In genomic region chr16:73072047-73072446, GRCm38 (mm10) we compare ENCODE assay signal across 21 mouse cellular contexts.
DNase-seq lines count a peak whose midpoint lies in the region; ATAC-seq and TF ChIP-seq lines count a peak whose summit lies in the region.
"Had no signal": no experiment of that assay in that cellular context is flagged by ENCODE, and none has a peak within 500 bp of the region (broad histone marks: within the 10 kb centered on the region; RNA-seq: fewer than 3 reads in every experiment).

No protein-coding gene starts in this region.

- no peaks in the 10 kb centered on the region for H3K4me1 ChIP-seq in intestine, postnatal 0 days (replicated peaks; ENCODE audit: control insufficient read depth, insufficient read depth, low read length)
- no peaks in the 10 kb centered on the region for H3K4me1 ChIP-seq in intestine, embryonic 16.5 days (ENCODE audit: control insufficient read depth, insufficient read depth, low read length)
- no peaks in the 10 kb centered on the region for H3K4me1 ChIP-seq in testis, adult 2 months (ENCODE audit: control insufficient read depth, insufficient read depth, low read length)
- H3K4me1 ChIP-seq in stomach, postnatal 0 days (replicated peaks; ENCODE audit: control insufficient read depth, insufficient read depth): no peaks in the 10 kb centered on the region

- ATAC-seq in intestine, postnatal 0 days: peak; percentile 65; the same call in 1 of the 2 replicates
- ATAC-seq in intestine, embryonic 16.5 days: no peak
- peak; percentile 72 for ATAC-seq in stomach, postnatal 0 days (ENCODE audit: low FRiP score, low TSS enrichment)
- ATAC-seq: activated CD4-positive, CD25-positive, alpha-beta regulatory T cell, adult 4 months; CD4-positive, CD25-positive, alpha-beta regulatory T cell, adult 4 months; Patski had no signal

- H3K4me2 ChIP-seq in intestine, postnatal 0 days (replicated peaks; ENCODE audit: low read depth): no peak overlapping the region
- no peak overlapping the region for H3K4me2 ChIP-seq in intestine, embryonic 16.5 days (ENCODE audit: low read depth, low read length)
- H3K4me2 ChIP-seq in stomach, postnatal 0 days (replicated peaks; ENCODE audit: low read depth): no peak overlapping the region

- no peaks in the 10 kb centered on the region for H3K27me3 ChIP-seq in intestine, postnatal 0 days (replicated peaks; ENCODE audit: control insufficient read depth, insufficient read depth, low read length)
- H3K27me3 ChIP-seq in intestine, embryonic 16.5 days (replicated peaks; ENCODE audit: control insufficient read depth, insufficient read depth, low read length): no peaks in the 10 kb centered on the region
- no peaks in the 10 kb centered on the region for H3K27me3 ChIP-seq in testis, adult 2 months (ENCODE audit: control insufficient read depth, insufficient read depth, low read length)
- no peaks in the 10 kb centered on the region for H3K27me3 ChIP-seq in stomach, postnatal 0 days (ENCODE audit: control insufficient read depth, insufficient read depth, low read length)
- H3K27me3 ChIP-seq: CH12.LX, Patski had no signal

- TF ChIP-seq CTCF in intestine, postnatal 0 days (IDR thresholded peaks at IDR 0.05; ENCODE audit: low read depth): no peak
- TF ChIP-seq CTCF in testis, adult 2 months (IDR thresholded peaks at IDR 0.05; ENCODE audit: control insufficient read depth, insufficient read depth, insufficient replicate concordance, low read depth, low read length): no peak
- no peak for TF ChIP-seq CTCF in stomach, postnatal 0 days (IDR thresholded peaks at IDR 0.05; ENCODE audit: low read depth)

- H3K36me3 ChIP-seq in intestine, postnatal 0 days (ENCODE audit: control insufficient read depth, insufficient read depth): no peaks in the 10 kb centered on the region
- H3K36me3 ChIP-seq in intestine, embryonic 16.5 days (ENCODE audit: control insufficient read depth, insufficient read depth, low read length): no peaks in the 10 kb centered on the region
- H3K36me3 ChIP-seq in testis, adult 2 months (ENCODE audit: control insufficient read depth, insufficient read depth, low read length): no peaks in the 10 kb centered on the region
- H3K36me3 ChIP-seq in stomach, postnatal 0 days (ENCODE audit: control insufficient read depth, insufficient read depth, low read length): no peaks in the 10 kb centered on the region
- H3K36me3 ChIP-seq: G1E had no signal

- no peak for DNase-seq in testis, postnatal 10 days (ENCODE audit: low spot score)
- DNase-seq in stomach, postnatal 0 days (ENCODE audit: low spot score): peak; percentile 17
- DNase-seq in adrenal gland, postnatal 36 days: no peak
- DNase-seq: adrenal gland, adult 2 months; adrenal gland, adult 8-10 months; adrenal gland, postnatal 10 days; adrenal gland, postnatal 14 days; adrenal gland, postnatal 25 days; B cell, adult 2 months; cerebellum, adult 11 months; cerebellum, adult 11-12 months; cerebellum, adult 18-20 months; cerebellum, adult 2 months had no signal

- H3K9me3 ChIP-seq in intestine, postnatal 0 days (ENCODE audit: control insufficient read depth): no peaks in the 10 kb centered on the region
- no peaks in the 10 kb centered on the region for H3K9me3 ChIP-seq in intestine, embryonic 16.5 days (ENCODE audit: control insufficient read depth, low read length)
- no peaks in the 10 kb centered on the region for H3K9me3 ChIP-seq in stomach, postnatal 0 days (ENCODE audit: control insufficient read depth, low read length)

- 82% methylated on average over 3 of the region's 3 CpGs for WGBS in intestine, postnatal 0 days
- WGBS in intestine, embryonic 16.5 days: 94% methylated on average over 3 of the region's 3 CpGs
- WGBS in stomach, postnatal 0 days: 90% methylated on average over 3 of the region's 3 CpGs

- peak; percentile 66; the same call in 1 of the 2 replicates for TF ChIP-seq POLR2A in testis, adult 2 months (IDR thresholded peaks at IDR 0.05; ENCODE audit: control insufficient read depth, low read depth, low read length)

- no peak for TF ChIP-seq EP300 in stomach, postnatal 0 days (optimal IDR thresholded peaks at IDR 0.05)

- no peak overlapping the region for H3K27ac ChIP-seq in intestine, postnatal 0 days (ENCODE audit: low read depth, low read length)
- no peak overlapping the region for H3K27ac ChIP-seq in intestine, embryonic 16.5 days (ENCODE audit: low read length)
- H3K27ac ChIP-seq in testis, adult 2 months (ENCODE audit: control insufficient read depth, insufficient read depth, low read depth, low read length): peak overlapping the region; percentile 14; the same call in 1 of the 2 replicates
- H3K27ac ChIP-seq in stomach, postnatal 0 days (replicated peaks): no peak overlapping the region

- no peak overlapping the region for H3K9ac ChIP-seq in intestine, postnatal 0 days (ENCODE audit: low read depth, low read length)
- no peak overlapping the region for H3K9ac ChIP-seq in intestine, embryonic 16.5 days (ENCODE audit: low read depth, low read length)
- no peak overlapping the region for H3K9ac ChIP-seq in stomach, postnatal 0 days (ENCODE audit: low read length)

- H3K4me3 ChIP-seq in intestine, postnatal 0 days (ENCODE audit: low read depth, low read length): no peak overlapping the region
- H3K4me3 ChIP-seq in intestine, embryonic 16.5 days (ENCODE audit: low read length): no peak overlapping the region
- peak overlapping the region; percentile 73 for H3K4me3 ChIP-seq in testis, adult 2 months (ENCODE audit: control insufficient read depth, low read depth, low read length)
- H3K4me3 ChIP-seq in stomach, postnatal 0 days (ENCODE audit: low read depth, low read length): no peak overlapping the region
